Mouse (Mus musculus) ES-Bruce4 (cell line): ENCODE measurements around the gene Insl6.

Source experiments
- CTCF ChIP-seq: IDR thresholded peaks from one replicate; pipeline ENCODE4 v1.8.1; 2011; ENCODE audit warnings: low read depth, low read length
- POLR2A ChIP-seq: IDR thresholded peaks from one replicate; pipeline ENCODE4 v1.8.1; 2011; ENCODE audit warnings: low read length; ENCODE audit not compliant: insufficient read depth

- TF ChIP-seq POLR2A: no peak
- no peak for TF ChIP-seq CTCF
These were observed 13.4 kb downstream of the Insl6 start for GRCm38 (mm10) chr19:29311791-29312190.
